Mouse (Mus musculus) layer of hippocampus, adult 8-10 months (tissue): ENCODE results near the gene Hemgn. TPM values are rescaled to one million over a fixed set of nuclear protein-coding genes. Genes with fewer than 3 reads are reported as not detected.

Experiments used
- DNase-seq, 2 experiments: peaks; one replicate each; pipeline ENCODE4 v3.0.0; 2022; ENCODE audit warnings: low spot score in 2 of 2
- total RNA-seq, 4 experiments: library from RNA; stranded (reverse); gene quantifications; 2 replicates each; pipeline ENCODE4 v1.2.4; 2022

The Hemgn gene
- total RNA-seq, 4 experiments from 2014 or later: not detected

- DNase-seq: no peak
These were observed 53.6 kb downstream of the Hemgn start for GRCm38 (mm10) chr4:46359539-46360253.

GRCm38 (mm10) chr4:46356351-46357133 lies 56.8 kb downstream of the Hemgn start:
- no peak for DNase-seq

- no peak for DNase-seq
These were observed 60.3 kb downstream of the Hemgn start for GRCm38 (mm10) chr4:46353045-46353444.

- no peak for DNase-seq
These were observed 63.8 kb downstream of the Hemgn start for GRCm38 (mm10) chr4:46349530-46349929.

GRCm38 (mm10) chr4:46348897-46349296 lies 64.4 kb downstream of the Hemgn start:
- DNase-seq: no peak

- DNase-seq: no peak
These were observed 65.5 kb downstream of the Hemgn start for GRCm38 (mm10) chr4:46347580-46348515.

- no peak for DNase-seq
These were observed 66.2 kb downstream of the Hemgn start for GRCm38 (mm10) chr4:46347141-46347540.

GRCm38 (mm10) chr4:46346221-46346620 lies 67.1 kb downstream of the Hemgn start:
- DNase-seq: no peak

- no peak for DNase-seq
These were observed 67.6 kb downstream of the Hemgn start for GRCm38 (mm10) chr4:46345773-46346100.

GRCm38 (mm10) chr4:46345056-46345772 lies 68.1 kb downstream of the Hemgn start:
- DNase-seq: no peak

- DNase-seq: no peak
These were observed 69.0 kb downstream of the Hemgn start for GRCm38 (mm10) chr4:46344288-46344687.

Other genes starting within 250 kb of the Hemgn start
- 10 to 100 TPM; 14.3 to 19.9 (median 17.9) TPM for gene Xpa, start 217.2 kb downstream of the Hemgn start, total RNA-seq
- not detected for gene Foxe1, start 69.9 kb downstream of the Hemgn start, total RNA-seq
- 1 to 10 TPM; 4.8 to 6.9 (median 5.6) TPM for gene Trmo, start 24.1 kb downstream of the Hemgn start, total RNA-seq
- 10 to 100 TPM; 52.4 to 66.0 (median 59.8) TPM for gene Anp32b, start 37.4 kb upstream of the Hemgn start, total RNA-seq
- gene Nans, start 75.7 kb upstream of the Hemgn start, total RNA-seq: 10 to 100 TPM; 15.5 to 19.7 (median 16.6) TPM
- 1 to 10 TPM in 3 of 4 experiments, under 1 TPM in 1; 0.89 to 2.3 (median 1.8) TPM for gene Trim14, start 122.6 kb upstream of the Hemgn start, total RNA-seq
- 10 to 100 TPM; 15.7 to 19.5 (median 17.8) TPM for gene Coro2a, start 188.7 kb upstream of the Hemgn start, total RNA-seq
- gene Tbc1d2, start 236.7 kb upstream of the Hemgn start, total RNA-seq: 1 to 10 TPM; 2.8 to 4.2 (median 3.0) TPM